Mouse (Mus musculus) intestine, postnatal 0 days (tissue): ENCODE data around the gene Wwox. TPM values are rescaled to one million over a fixed set of nuclear protein-coding genes. Genes with fewer than 3 reads are reported as not detected.

Experiments
- ATAC-seq: fragments of 200-750 bp; cut with Nextera tagmentation; 2 replicates; pipeline ENCODE4 v1.8.0; 2017; ENCODE audit warnings: mild to moderate bottlenecking, moderate TSS enrichment, moderate library complexity
- H3K27ac ChIP-seq: fragments of 300-500 bp; sonication (generic); 2 replicates; pipeline ENCODE4 v1.5.1; 2014; ENCODE audit warnings: mild to moderate bottlenecking, low read depth, low read length, moderate library complexity
- H3K27me3 ChIP-seq: fragments of 300-500 bp; sonication (generic); replicated peaks from 2 replicates; pipeline ENCODE4 v1.6.1; 2014; ENCODE audit warnings: low read length, mixed read lengths; ENCODE audit not compliant: control insufficient read depth, insufficient read depth
- H3K36me3 ChIP-seq: fragments of 300-500 bp; sonication (generic); 2 replicates; pipeline ENCODE4 v1.6.1; 2014; ENCODE audit warnings: mild to moderate bottlenecking, moderate library complexity; ENCODE audit not compliant: control insufficient read depth, insufficient read depth
- H3K4me1 ChIP-seq: fragments of 300-500 bp; sonication (generic); replicated peaks from 2 replicates; pipeline ENCODE4 v1.6.1; 2014; ENCODE audit warnings: antibody characterized with exemption, low read length, mixed read lengths; ENCODE audit not compliant: control insufficient read depth, insufficient read depth
- H3K4me2 ChIP-seq: fragments of 300-500 bp; sonication (generic); replicated peaks from 2 replicates; pipeline ENCODE4 v1.6.1; 2014; ENCODE audit warnings: low read depth, mild to moderate bottlenecking, moderate library complexity
- H3K4me3 ChIP-seq: fragments of 300-500 bp; sonication (generic); 2 replicates; pipeline ENCODE4 v1.5.1; 2014; ENCODE audit warnings: low read depth, low read length
- H3K9ac ChIP-seq: fragments of 300-500 bp; sonication (generic); 2 replicates; pipeline ENCODE4 v1.6.1; 2014; ENCODE audit warnings: mild to moderate bottlenecking, low read depth, low read length
- H3K9me3 ChIP-seq: fragments of 300-500 bp; sonication (generic); 2 replicates; pipeline ENCODE4 v1.6.1; 2016; ENCODE audit warnings: mixed run types; ENCODE audit not compliant: control insufficient read depth
- CTCF ChIP-seq: sonication (generic); IDR thresholded peaks from 2 replicates; pipeline ENCODE4 v1.5.1; 2016; ENCODE audit warnings: low read depth, mild to moderate bottlenecking, control low read depth, antibody characterized with exemption, moderate library complexity
- WGBS: fragments of 180-500 bp; shearing (Covaris S2); extraction: QIAGEN DNeasy Blood & Tissue Kit; methylation state at CpG from one replicate; pipeline ENCODE4 v1.1.7; 2014; 5-methylcytosine and 5-hydroxymethylcytosine counted together
- polyA plus RNA-seq: library from polyadenylated mRNA; unstranded; fragments of >200 nt; fragmentation: Nextera tagmentation; extraction: Ambion mirVana; gene quantifications from 2 replicates; pipeline ENCODE4 v1.2.1, GENCODE M21; 2015

The Wwox gene
- polyA plus RNA-seq, 1 experiment from 2014 or later: 7.1 TPM

- Histone ChIP-seq H3K9ac (no peak overlapping the region), H3K9me3 (no peaks in the 10 kb centered on the region), H3K4me2 (no peak overlapping the region), H3K4me1 (0 out of 2 replicates have a peak, but pooled peaks cover 6% of the 10 kb centered on the region), H3K4me3 (no peak overlapping the region), H3K27ac (no peak overlapping the region), H3K27me3 (no peaks in the 10 kb centered on the region), H3K36me3 (no peaks in the 10 kb centered on the region)
- no peak for TF ChIP-seq CTCF
- no peak for ATAC-seq
- WGBS: 64% methylated on average over 10 of the region's 10 CpGs
These were observed 160.1 kb downstream of the Wwox start for GRCm38 (mm10) chr8:114599555-114599954.

- H3K27me3 ChIP-seq: no peaks in the 10 kb centered on the region
- 0 out of 2 replicates have a peak, but pooled peaks cover 6% of the 10 kb centered on the region for H3K4me1 ChIP-seq
- H3K4me3 ChIP-seq: no peak overlapping the region
- 89% methylated on average over 11 of the region's 11 CpGs for WGBS
- TF ChIP-seq CTCF: no peak
- no peak overlapping the region for H3K9ac ChIP-seq
- ATAC-seq: no peak
- H3K27ac ChIP-seq: no peak overlapping the region
- H3K9me3 ChIP-seq: no peaks in the 10 kb centered on the region
- no peak overlapping the region for H3K4me2 ChIP-seq
- no peaks in the 10 kb centered on the region for H3K36me3 ChIP-seq
These were observed 160.7 kb downstream of the Wwox start for GRCm38 (mm10) chr8:114600196-114600595.

DNA sequence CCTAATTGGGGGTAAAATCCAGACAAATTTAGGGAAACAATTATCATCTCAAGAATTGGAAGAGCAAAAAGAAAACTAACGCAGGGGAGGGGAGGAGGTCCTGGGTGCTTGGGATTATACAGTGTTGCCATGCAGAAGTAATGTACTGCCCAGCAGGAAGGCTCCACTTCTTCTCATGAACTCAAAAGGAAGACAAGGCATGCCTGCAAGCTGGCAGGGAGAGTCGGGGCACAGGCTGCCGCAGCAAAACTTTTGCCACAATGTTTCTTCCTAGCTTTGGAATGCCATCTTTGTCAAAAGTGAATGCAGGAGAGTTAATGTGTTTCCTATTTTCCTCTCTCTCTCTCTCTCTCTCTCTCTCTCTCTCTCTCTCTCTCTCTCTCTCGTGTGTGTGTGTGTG lies 163.6 kb downstream of the Wwox start:
- no peak overlapping the region for H3K4me2 ChIP-seq
- no peak overlapping the region for H3K9ac ChIP-seq
- 0 out of 2 replicates have a peak, but pooled peaks cover 6% of the 10 kb centered on the region for H3K4me1 ChIP-seq
- no peak overlapping the region for H3K4me3 ChIP-seq
- no peak overlapping the region for H3K27ac ChIP-seq
- no peaks in the 10 kb centered on the region for H3K36me3 ChIP-seq
- TF ChIP-seq CTCF: no peak
- WGBS: 75% methylated on average over 3 of the region's 4 CpGs
- ATAC-seq: no peak
- no peaks in the 10 kb centered on the region for H3K27me3 ChIP-seq
- no peaks in the 10 kb centered on the region for H3K9me3 ChIP-seq

DNA sequence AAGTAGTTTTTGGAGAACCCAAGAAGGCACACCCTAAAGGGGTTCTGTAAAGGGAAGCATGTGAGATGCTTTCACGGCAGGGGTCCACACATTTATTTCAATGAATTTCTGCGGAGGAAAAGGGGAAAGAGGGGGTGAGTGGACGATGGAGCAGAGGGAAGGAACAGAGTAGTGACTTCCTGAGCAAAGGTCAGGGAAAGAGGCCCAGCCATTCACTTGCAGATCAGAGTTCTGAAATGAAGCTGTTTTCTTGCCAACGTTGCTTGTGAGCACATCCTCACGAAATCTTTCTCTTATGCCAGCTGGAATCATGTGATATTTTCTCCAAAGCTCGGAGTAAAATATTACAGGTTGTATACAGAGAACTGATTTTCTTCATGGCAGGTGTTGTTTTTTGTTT lies 164.1 kb downstream of the Wwox start:
- Histone ChIP-seq H3K9me3 (no peaks in the 10 kb centered on the region), H3K27ac (no peak overlapping the region), H3K27me3 (no peaks in the 10 kb centered on the region), H3K4me3 (no peak overlapping the region), H3K4me2 (0 out of 2 replicates have a peak overlapping the region, but pooled peaks have one; percentile 7), H3K36me3 (no peaks in the 10 kb centered on the region), H3K9ac (no peak overlapping the region), H3K4me1 (0 out of 2 replicates have a peak, but pooled peaks cover 6% of the 10 kb centered on the region)
- WGBS: 39% methylated on average over 6 of the region's 6 CpGs
- no peak for TF ChIP-seq CTCF
- peak; percentile 57; the same call in 1 of the 2 replicates for ATAC-seq

DNA sequence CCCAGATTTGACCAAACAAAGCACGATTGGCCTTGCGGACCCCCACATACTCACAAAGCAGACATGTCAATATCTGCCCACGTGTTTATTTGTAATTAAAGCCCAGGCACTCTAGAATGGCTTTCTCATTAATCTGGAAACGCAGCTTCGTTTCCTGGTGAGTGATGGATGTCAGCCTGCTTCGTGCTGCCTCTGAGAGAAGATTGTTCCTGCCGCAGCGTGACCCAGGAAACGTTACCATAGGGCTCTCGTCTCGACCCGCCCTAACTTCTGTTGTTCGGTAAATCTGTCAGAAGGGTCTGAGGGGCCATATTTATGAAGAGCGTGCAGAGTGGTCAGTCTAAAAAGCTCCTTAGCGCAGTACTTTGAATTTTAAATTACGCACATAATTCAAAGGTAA lies 164.9 kb downstream of the Wwox start:
- 62% methylated on average over 16 of the region's 16 CpGs for WGBS
- H3K4me3 ChIP-seq: no peak overlapping the region
- no peak for TF ChIP-seq CTCF
- ATAC-seq: no peak
- H3K9ac ChIP-seq: no peak overlapping the region
- no peaks in the 10 kb centered on the region for H3K9me3 ChIP-seq
- H3K4me1 ChIP-seq: 0 out of 2 replicates have a peak, but pooled peaks cover 6% of the 10 kb centered on the region
- H3K27ac ChIP-seq: no peak overlapping the region
- no peaks in the 10 kb centered on the region for H3K27me3 ChIP-seq
- 0 out of 2 replicates have a peak overlapping the region, but pooled peaks have one; percentile 7 for H3K4me2 ChIP-seq
- H3K36me3 ChIP-seq: no peaks in the 10 kb centered on the region

DNA sequence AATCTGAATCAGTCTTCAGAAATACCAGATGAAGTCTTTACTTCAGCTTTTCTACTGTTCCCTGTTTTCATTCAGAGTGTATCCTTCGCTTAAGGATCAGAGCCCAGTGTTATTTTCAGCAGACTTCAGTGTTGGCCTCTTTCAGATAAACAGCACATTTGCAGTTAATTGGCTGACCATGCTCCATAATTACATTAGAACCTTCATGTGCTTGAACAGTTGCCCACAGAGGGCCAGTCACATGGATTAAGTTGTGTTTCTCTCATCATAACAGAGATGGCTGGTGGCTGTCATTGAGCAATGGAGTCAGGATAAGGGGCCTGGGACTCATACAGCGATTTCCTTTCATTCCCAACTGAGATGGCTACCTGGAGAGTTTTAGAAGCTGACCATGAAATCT lies 166.2 kb downstream of the Wwox start:
- H3K4me3 ChIP-seq: no peak overlapping the region
- H3K27ac ChIP-seq: no peak overlapping the region
- ATAC-seq: no peak
- no peaks in the 10 kb centered on the region for H3K27me3 ChIP-seq
- 0 out of 2 replicates have a peak, but pooled peaks cover 6% of the 10 kb centered on the region for H3K4me1 ChIP-seq
- no peaks in the 10 kb centered on the region for H3K9me3 ChIP-seq
- WGBS: 79% methylated on average over 2 of the region's 2 CpGs
- H3K9ac ChIP-seq: no peak overlapping the region
- H3K4me2 ChIP-seq: no peak overlapping the region
- no peaks in the 10 kb centered on the region for H3K36me3 ChIP-seq
- no peak for TF ChIP-seq CTCF

DNA sequence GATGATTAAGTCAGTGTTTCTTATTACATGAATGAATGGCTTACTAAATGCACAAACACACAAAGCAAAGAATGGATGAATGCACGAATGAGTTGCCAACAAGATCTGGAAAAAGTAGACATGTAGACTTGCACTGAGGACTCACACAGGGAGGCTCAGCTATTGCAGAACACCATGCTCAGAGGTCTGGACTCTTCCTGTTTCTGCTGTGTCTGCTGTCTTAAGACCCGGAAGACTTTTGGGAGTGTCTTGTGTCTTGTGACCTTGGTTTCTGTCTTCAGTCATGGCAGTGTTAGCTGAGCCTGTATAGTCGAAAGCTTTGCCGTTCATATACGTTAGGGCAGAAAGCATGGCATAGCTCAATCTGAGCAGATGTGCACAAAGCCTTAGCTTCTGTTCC lies 169.9 kb downstream of the Wwox start:
- H3K4me3 ChIP-seq: no peak overlapping the region
- H3K4me1 ChIP-seq: 0 out of 2 replicates have a peak, but pooled peaks cover under 1% of the 10 kb centered on the region
- H3K9ac ChIP-seq: no peak overlapping the region
- H3K27me3 ChIP-seq: no peaks in the 10 kb centered on the region
- 89% methylated on average over 5 of the region's 5 CpGs for WGBS
- no peak overlapping the region for H3K27ac ChIP-seq
- no peak overlapping the region for H3K4me2 ChIP-seq
- TF ChIP-seq CTCF: no peak
- ATAC-seq: no peak
- H3K9me3 ChIP-seq: no peaks in the 10 kb centered on the region
- H3K36me3 ChIP-seq: no peaks in the 10 kb centered on the region
